Mouse (Mus musculus) C2C12 (cell line): ENCODE results near the gene Zyg11b.

Experiments
- CTCF ChIP-seq: IDR thresholded peaks from one replicate; pipeline ENCODE4 v1.5.1; 2011; ENCODE audit not compliant: control insufficient read depth, insufficient read depth, insufficient read length
- FOSL1 ChIP-seq: IDR thresholded peaks from one replicate; pipeline ENCODE4 v1.8.0; 2011; ENCODE audit warnings: mild to moderate bottlenecking, low read length; ENCODE audit not compliant: poor library complexity, insufficient read depth, severe bottlenecking
- USF1 ChIP-seq: IDR thresholded peaks from one replicate; pipeline ENCODE4 v1.6.1; 2011; ENCODE audit warnings: low read depth, mild to moderate bottlenecking, control low read depth, moderate library complexity

- TF ChIP-seq CTCF (no peak), FOSL1 (no peak), USF1 (no peak)
Observed at GRCm38 (mm10) chr4:108335413-108335812, 34.5 kb upstream of the Zyg11b start.
